Mouse (Mus musculus): ENCODE measurements around the gene Slc1a3.
"Not testable (repeated sequence)": the region's sequence is repeated elsewhere in the genome, so short reads cannot be mapped to it uniquely, and the experiment has no call there.

The Slc1a3 gene

GRCm38 (mm10) chr15:8706613-8707012 is 4.0 kb downstream of the Slc1a3 start:
- in situ Hi-C loops (cut with MboI, MseI) = no loop called here

GRCm38 (mm10) chr15:8706178-8706577 is 4.4 kb downstream of the Slc1a3 start:
- in situ Hi-C loops (cut with MboI, MseI) = no loop called here

GRCm38 (mm10) chr15:8705560-8705959 is 5.0 kb downstream of the Slc1a3 start:
- in situ Hi-C loops (cut with MboI, MseI) = not testable (repeated sequence)

GRCm38 (mm10) chr15:8697976-8698375 is 12.6 kb downstream of the Slc1a3 start:
- in situ Hi-C loops (cut with MboI, MseI) = no loop called here

DNA sequence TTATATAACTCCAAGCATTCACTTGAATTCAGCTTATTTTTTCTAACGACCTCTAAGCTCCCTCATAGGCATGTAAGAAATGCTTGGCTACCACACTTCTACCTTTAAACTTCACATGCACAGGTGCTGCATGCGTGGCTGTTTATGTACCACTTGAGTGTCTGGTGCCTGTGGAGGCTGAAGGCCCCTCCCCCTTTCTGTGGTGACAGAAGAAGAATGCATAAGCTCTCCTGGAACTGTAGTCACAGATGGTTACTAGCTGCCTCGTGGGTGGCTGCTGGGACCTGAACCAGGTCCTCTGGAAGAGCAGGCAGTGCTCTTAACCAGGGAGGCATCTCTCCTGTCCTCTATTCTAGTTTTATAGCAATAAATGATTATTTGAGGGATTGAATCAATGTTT is 13.1 kb downstream of the Slc1a3 start:
- in situ Hi-C loops (cut with MboI, MseI) = no loop called here

DNA sequence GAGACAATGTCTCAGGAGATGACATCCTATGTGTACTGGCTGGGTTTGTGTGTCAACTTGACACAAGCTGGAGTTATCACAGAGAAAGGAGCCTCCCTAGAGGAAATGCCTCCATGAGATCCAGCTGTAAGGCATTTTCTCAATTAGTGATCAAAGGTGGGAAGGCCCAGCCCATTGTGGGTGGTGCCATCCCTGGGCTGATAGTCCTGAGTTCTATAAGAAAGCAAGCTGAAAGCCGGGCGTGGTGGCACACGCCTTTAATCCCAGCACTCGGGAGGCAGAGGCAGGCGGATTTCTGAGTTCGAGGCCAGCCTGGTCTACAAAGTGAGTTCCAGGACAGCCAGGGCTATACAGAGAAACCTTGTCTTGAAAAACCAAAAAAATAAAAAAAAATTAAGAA is 20.4 kb downstream of the Slc1a3 start:
- in situ Hi-C loops (cut with MboI, MseI) = not testable (repeated sequence)

DNA sequence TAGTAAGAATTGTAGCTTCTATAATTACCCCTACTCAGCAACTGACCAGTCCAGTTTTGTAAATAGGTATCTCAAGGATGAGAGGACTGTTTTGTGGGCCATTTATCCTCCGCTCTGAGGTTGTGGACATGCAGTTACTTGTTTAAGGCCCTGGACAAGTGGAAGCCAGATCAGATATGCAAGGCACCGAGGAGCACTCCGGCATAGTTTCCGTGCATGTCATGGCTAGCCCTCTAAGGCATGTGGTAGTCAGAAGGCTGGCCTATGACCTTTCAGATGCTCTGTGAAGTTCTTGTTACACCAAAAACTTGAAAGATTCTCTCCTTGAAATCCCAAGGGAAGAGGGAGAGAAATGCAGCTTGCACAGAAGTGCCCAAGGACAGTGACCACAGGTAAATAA is 23.7 kb downstream of the Slc1a3 start:
- in situ Hi-C loops (cut with MboI, MseI) = no loop called here

GRCm38 (mm10) chr15:8685506-8685905 is 25.1 kb downstream of the Slc1a3 start:
- in situ Hi-C loops (cut with MboI, MseI) = no loop called here

- in situ Hi-C loops (cut with MboI, MseI) = no loop called here
Observed at GRCm38 (mm10) chr15:8684263-8684662, 26.3 kb downstream of the Slc1a3 start.

DNA sequence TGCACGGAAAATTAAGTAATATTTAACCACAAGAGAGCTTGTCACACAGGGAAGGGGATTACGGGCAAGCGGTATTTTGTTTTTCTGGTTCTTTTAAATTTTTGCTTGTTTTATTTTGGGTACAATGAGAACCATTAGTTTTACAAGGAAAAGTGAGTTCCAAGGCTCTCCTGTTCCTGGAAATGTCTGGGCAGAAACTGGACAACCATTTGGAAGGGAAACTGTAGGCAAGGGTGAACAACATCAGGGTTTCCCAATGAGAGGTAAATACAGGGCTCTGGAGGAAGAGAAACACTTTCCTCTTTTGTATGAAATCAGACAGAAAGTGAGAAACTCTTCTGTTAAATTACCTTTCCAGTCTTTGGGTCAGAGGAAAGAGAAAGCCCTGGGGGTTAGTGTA is 27.7 kb downstream of the Slc1a3 start:
- in situ Hi-C loops (cut with MboI, MseI) = no loop called here

DNA sequence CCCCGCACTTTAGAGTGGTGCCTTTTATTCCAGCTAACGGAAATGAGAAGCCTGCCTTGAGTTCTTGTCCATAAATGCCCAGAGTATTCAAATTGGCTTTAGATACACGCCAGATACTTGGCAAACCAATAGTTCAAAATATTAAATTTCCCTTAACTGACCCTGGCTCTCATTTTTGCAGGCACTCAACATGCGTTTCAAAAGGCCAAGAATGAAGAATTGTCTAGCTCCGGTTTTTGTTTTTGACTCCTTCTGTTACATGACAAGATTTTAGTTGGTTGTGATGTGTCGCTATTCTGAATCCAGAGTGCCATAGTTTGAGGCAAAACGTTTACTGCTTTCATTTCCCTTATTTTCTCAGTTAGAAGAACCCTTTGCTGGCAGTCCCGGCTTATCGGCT is 28.1 kb downstream of the Slc1a3 start:
- in situ Hi-C loops (cut with MboI, MseI) = no loop called here

GRCm38 (mm10) chr15:8681971-8682370 is 28.6 kb downstream of the Slc1a3 start:
- in situ Hi-C loops (cut with MboI, MseI) = no loop called here

DNA sequence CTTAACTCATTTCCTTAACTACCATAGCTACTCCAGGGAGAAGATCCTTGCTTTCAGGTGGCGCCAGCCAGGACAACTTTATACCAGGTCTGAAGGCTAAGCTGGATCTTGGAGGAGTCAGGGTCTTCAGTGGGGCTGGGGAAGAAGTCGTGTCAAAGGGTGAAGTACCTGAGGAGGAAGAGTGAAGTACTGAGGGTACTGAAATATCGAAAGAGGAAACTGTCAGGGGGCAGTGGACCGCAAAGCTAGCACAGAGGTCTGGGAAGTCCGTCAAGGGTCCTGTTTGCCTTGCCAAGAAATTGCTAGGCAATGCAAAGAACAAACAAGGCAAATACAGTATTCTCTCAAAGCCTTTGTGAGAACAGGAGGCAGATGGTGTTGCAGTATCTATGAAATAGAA is 29.6 kb downstream of the Slc1a3 start:
- in situ Hi-C loops (cut with MboI, MseI) = no loop called here

DNA sequence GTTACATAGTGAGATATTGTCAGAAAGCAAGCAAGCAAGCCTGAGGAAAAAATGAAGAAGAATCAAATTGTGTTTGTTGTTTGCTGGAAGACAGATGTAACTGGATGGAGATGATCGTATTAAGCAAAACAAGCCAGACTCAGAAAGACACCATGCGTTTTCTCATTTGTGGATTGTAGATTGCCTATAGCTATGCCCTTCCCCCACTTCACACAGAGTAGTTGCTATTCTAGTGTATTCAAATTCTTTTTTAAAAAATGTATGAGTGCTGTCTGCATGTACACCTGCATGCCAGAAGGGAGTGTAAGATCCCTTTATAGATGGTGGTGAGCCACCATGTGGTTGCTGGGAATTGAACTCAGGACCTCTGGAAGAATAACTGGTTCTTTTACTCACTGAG is 33.6 kb downstream of the Slc1a3 start:
- in situ Hi-C loops (cut with MboI, MseI) = no loop called here

- in situ Hi-C loops (cut with MboI, MseI) = no loop called here
Observed at GRCm38 (mm10) chr15:8676211-8676691, 34.3 kb downstream of the Slc1a3 start.

- in situ Hi-C loops (cut with MboI, MseI) = no loop called here
Observed at GRCm38 (mm10) chr15:8675616-8676015, 34.9 kb downstream of the Slc1a3 start.

GRCm38 (mm10) chr15:8672532-8672931 is 38.0 kb downstream of the Slc1a3 start:
- in situ Hi-C loops (cut with MboI, MseI) = loop anchor here (25.0 kb wide), 1 partner anchor 1660 kb away; no protein-coding TSS in a partner anchor

DNA sequence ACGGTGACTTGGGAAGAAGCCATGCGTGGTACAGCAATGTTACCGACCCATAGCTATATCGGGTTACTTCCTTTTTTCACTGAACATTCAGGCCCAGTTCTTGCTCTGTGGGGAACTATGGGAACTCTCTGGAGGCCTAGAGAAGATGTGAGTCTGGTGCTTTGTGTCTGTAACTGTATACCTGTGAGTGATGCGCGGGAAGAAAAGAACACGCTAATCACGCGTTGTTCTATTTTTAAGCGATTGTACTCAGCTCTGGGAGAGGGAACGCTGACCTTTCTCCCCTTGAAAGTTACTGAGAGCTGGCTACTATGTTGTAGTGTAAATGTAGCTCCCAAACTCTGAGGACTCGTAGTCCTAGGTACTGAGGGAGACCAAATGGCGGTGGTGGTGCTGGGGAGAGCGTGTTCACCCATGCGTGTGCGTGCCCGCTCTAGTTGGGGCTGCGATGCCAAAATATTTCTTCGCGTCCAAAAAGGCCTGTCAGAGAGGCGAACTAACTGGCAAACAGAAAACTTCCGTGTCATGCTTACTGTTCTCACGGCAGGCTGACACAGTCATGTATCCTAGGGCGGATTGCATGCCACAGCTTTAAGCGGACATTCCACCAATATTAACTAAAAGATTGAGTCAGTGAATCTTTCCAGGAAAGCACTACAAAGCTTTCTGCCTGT is 42.6 kb downstream of the Slc1a3 start:
- in situ Hi-C loops (cut with MboI, MseI) = loop anchor here (25.0 kb wide), 1 partner anchor 1656 kb away; no protein-coding TSS in a partner anchor

GRCm38 (mm10) chr15:8665675-8666350 is 44.8 kb downstream of the Slc1a3 start:
- in situ Hi-C loops (cut with MboI, MseI) = loop anchor here (25.0 kb wide), 1 partner anchor 1654 kb away; no protein-coding TSS in a partner anchor

GRCm38 (mm10) chr15:8663348-8664099 is 47.0 kb downstream of the Slc1a3 start:
- in situ Hi-C loops (cut with MboI, MseI) = loop anchor here (25.0 kb wide), 1 partner anchor 1651 kb away; no protein-coding TSS in a partner anchor

GRCm38 (mm10) chr15:8661856-8662255 is 48.7 kb downstream of the Slc1a3 start:
- in situ Hi-C loops (cut with MboI, MseI) = loop anchor here (25.0 kb wide), 1 partner anchor 1650 kb away; no protein-coding TSS in a partner anchor

- in situ Hi-C loops (cut with MboI, MseI) = loop anchor here (25.0 kb wide), 1 partner anchor 1648 kb away; no protein-coding TSS in a partner anchor
Observed at GRCm38 (mm10) chr15:8659977-8660376, 50.6 kb downstream of the Slc1a3 start.

Measured in T-helper 2 cell (primary cell).